Mouse (Mus musculus) adrenal gland, adult (tissue): ENCODE data around the gene Slc22a16.

Source experiments
- DNase-seq, 2 experiments: peaks; one replicate each; pipeline ENCODE4 v3.0.0; 2022 to 2023; ENCODE audit warnings: low spot score in 1 of 2; ENCODE audit not compliant: inconsistent age in 2 of 2

The Slc22a16 gene

DNA sequence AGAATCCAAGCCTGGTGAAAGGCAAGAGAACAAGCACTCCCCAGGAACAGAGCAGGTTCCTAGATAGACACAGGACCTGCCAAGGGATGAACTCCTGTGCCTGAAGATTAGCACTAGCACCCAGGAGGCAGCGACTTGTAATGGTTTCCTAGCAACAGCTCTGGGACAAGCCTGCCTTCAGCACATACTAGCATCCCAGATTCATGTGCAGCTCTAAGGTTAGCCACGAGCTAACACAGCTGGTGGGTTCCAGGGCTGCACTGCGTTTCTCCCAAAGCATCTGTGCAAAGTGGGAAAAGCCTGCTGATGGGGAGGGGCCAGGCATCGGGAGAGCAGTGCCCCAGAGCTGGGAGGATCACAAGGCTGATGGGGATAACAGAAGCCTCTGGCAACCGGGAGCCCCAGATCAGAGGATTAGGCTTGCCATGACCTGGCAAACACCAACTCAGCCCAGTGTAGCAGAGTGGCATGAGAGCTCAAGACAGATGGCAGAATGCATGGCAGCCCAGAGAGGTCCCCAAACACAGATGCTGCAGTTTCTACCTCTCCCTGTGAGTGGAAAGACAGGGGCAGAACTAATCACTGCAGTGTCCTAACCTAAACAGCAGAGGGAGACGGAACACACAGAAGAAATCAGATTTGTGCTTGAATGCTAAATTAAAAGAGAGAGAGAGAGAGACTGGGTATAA lies 34.7 kb downstream of the Slc22a16 start:
- DNase-seq = no peak

DNA sequence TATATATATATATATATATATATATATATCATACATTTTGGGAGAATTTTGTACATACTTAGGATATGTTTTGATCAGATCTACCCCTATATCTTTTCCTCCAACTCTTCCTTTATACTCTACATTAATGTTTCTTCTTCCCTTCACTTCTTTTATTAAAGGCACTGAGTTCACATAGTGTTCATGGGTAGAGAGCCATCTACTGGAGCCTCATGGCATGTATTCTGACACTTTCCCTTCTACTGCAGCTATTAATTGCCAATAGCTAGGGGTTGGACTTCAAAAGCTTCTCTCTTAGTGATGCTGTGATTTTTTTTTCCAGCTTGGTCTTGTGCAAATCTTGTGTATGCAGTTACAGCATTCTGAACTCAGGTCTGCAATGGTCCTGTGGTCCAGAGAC lies 47.8 kb downstream of the Slc22a16 start:
- DNase-seq = no peak

DNA sequence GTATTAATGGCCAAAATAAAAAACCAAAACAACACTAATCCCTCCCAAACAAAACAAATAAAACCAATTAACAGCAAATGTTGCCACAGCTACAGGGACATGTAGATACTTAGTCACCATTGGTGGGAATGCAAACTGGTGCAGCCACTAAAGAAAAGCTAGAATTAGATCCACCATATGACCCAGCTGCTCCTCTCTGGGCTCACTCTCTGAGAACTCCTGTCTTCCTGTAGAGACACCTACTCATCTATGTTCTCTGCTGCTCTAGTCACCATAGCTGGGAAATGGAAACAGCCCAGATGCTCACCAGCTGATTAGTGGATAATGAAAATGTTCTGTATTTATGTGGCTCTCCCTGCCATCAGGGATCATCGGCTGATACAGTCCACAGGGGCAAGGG lies 49.6 kb downstream of the Slc22a16 start:
- DNase-seq = no peak

DNA sequence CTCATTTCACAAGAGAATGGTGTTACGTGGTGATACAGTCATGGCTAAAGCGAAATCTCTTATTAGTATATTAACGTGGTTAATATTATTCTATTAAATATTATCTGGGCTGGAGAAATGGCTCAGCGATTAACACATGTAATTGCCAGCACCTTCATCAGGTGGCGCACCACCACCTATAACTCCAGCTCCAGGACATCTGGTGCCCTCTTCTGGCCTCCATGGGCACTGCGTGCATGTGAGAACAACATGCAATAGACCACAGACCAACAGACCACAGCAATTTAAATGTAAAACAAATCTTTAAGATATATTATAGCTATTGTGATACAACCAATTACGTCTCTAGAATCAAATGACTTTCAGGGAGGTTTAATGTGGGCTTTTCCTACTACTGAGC lies 59.0 kb downstream of the Slc22a16 start:
- peak in 1 of 2 experiments; percentile 45 for DNase-seq

DNA sequence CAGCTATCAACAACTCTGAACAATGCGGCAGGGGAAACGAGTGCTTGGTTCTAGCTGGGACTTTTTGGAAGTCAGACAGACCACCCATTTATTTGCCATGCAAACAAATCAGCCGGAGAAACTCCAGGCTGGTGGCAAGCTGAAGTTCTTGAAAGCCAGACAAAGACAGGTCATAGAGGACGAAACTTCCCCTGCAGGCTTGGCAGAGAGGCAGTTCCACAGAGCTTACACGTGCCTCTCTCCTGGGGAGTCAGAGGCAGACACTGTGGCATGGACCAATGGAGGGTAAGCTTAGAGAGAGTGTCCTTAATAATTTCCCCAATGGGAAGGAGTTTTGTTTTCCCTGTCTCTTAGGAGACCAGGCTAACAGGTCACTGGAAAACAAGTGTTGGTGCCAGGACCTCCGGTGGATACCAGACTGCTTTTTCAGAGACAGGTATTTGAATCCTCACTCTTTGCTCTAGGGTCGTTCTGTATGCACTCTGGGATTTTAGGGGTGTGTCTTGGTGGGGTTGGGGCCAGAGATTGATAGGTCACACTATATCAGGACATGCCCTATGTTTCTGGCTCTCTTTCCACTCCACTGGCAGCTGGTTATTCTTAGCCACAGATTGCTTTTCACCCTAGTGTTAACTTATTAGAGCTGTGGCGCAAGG lies 59.6 kb downstream of the Slc22a16 start, which contains the start of gene Ddo:
Gene Ddo (plus strand): TSS at position 356 of the 656 bp plus-strand sequence.
- DNase-seq = peak in 1 of 2 experiments; percentile 62

DNA sequence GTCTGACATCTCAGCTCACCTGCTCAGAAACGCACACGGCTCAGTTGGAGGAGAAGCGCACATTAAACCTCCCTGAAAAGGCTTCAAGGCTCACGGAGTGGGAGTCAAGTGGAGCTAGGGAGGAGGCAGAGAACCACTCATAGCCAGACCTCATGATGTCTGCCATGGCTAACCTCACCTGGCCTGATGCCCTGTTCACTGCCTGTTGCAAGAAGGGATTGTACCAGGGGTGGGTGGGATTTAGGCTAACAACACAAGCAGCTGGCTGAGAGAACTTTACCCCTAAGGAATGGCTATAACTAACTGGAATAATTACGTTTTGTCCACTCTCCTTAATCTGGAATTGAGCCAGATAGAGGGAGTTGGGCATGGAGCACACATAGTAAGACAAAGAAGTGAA lies 60.3 kb downstream of the Slc22a16 start:
- peak in 1 of 2 experiments; percentile 45 for DNase-seq

DNA sequence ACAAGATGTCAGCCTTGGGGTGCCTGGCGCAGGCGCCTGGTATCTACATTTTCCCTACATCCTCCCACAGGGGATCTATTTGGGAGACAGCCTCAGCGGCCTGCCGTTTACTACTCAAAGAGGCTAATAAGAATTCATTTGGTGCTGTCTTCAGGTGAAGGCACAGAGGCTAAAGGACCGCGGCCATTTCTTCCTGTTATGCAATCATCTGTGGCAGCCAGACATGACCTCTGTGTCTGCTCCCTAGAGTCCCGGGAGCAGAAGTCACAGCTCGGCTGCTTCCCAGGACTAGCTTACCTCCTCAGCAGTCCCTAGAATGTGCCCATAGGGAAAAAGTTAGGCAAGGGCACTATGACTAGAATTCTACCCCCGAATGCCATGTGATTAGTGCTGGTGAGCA lies 60.8 kb downstream of the Slc22a16 start:
- peak in 1 of 2 experiments; percentile 41 for DNase-seq

DNA sequence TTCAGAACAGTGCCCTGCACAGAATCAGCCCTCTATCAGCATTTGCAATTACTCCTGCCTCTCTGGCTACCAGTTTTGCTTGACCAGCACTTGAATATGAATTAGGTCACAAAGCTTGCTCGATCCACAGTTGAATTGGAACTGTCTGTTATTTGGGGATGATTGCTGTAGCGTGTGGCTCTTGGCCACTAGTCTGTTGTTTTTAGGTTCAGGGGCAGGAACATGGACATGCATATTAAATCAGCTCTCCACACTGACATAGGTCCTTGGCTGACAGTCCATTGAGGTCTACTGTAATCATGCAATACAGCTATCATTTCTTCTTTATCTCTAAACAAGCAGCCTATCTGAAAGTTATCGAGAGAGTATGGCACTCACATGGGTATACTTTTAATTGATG lies 62.0 kb downstream of the Slc22a16 start:
- DNase-seq = no peak

DNA sequence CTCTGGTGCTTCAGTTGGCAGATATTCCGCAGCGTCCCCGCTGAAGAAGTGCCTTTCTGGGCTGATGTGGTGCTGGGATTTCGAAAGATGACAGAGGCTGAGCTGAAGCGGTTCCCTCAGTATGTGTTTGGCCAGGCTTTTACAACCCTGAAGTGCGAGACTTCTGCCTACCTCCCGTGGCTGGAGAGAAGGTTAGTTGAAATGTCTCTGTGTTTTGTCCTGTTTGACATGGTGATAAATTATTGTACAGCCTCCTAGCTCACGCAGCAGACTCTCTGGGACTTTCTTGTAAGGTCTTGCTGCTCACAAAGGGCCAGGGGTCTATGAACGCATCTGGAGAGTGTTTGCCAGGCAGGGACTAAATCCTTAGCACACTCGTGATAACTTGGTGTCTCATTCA lies 67.2 kb downstream of the Slc22a16 start:
- DNase-seq = no peak

DNA sequence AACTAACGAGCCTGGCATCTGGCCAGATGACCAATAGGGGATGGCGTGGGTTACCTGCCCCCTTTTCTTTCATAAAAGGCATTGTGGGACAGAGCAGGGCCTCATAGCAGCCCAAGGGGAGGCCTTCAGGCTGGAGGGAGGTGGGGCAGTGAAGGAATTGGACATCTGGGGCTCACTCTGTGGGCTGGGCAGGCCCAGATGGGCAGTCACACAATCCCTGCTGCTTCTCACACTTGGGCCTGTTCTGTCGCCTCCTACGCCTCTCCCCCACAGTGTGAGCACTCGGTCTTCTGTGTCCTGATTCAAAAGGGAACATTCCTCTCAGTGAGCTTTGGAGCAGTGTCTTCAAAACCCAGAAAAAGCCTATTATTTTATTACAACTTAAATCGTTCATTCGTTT lies 68.1 kb downstream of the Slc22a16 start:
- peak in 1 of 2 experiments; percentile 22 for DNase-seq

DNA sequence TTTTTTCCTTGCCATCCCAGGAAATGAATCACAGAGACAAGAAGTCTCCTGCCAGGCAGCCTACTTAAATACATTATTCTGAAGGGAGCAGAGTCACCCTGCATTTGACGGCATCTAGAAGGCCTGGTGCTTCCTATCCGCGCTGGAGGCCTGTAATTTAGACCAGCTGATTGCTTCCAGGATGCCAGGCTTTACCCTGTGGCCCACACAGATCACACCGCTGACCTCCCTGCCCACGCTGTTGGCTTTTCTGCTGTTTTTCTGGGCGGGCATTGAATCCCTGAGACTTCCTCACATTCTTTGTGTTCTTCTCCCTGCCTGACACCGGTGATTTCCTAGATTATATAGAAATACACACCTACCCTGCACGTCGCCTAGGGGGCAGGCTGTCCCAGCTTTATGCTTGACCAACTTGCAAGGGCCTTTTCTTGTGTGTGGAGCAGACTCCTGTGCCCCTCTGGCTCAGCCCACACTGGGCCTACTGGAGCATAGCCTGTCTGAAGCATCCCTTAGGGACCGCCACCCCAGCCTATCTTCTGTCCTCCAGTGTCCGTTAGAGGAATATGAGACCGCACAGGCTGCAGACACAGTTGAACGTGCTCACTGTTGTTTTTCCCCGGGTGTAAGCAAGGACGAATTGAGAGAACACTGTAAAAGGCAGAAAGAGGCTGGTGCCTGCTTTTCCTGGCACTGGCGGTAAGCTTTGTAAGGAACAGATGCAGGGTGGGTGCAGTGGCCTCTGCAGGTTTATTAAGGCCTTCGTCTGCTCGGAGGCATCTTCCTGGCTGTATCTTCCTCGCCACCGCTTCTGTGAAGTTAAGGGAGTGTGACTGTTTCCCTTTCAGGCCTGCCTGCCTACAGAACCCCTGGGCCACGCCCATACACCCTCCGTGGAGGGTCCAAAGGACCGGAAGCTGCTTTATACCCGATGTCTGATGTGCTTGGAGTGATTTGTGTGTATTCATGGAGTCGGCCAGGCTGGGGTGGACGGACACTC lies 69.0 kb downstream of the Slc22a16 start:
- peak in 1 of 2 experiments; percentile 38 for DNase-seq

DNA sequence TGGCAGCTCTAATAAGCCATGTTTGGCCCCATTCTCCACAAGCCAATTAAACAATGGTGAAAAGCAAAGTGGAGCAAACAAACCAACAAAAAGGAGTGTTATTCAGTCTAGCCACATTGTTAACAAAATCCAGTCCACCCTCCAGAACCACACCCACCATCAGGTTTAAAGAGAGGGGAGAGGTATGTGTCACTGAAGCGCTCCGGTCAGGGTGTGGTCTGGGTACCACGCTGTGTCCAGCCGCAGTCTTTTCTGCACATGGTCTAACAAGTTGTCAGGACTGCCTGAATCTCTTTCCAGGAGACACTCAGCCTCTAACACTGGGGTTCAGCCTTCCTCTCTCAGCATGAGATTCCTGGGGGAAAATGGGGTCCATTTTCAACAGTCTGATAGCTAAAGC lies 70.3 kb downstream of the Slc22a16 start:
- no peak for DNase-seq

DNA sequence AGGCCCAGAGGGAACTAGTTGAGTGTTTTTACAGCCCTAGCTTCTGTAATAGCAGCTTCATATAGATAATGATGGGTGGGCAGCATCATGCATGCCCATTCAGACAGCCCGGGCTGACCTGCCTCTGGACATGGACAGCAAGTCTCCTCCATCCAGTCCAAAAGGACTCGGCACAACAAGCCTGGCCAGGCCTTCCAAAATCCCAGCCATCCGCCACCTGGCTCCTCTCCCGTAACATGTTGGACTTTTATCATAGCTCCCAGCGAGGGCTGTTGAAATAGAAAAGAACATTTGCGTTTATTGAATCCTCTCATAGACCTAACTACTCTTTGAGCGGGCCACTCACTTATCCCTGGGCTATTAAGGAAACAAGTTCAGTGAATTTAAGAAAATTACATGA lies 71.8 kb downstream of the Slc22a16 start:
- no peak for DNase-seq

DNA sequence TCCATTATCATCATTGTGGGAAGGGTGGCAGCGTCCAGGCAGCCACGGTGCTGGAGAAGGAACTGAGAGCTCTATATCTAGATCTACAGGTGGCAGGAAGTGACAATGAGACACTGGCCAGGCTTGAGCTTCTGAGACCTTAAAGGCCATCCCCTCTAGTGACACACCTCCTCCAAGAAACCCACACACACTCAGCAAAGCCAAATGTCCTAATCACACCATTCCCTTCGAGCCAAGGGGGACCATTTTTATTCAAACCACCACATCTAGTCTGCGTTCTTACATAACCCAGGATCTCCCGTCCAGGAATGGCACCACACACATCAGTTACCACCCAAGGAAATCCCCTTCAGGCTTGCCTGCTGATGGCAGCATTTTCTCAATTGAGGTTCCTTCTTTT lies 73.0 kb downstream of the Slc22a16 start:
- DNase-seq = no peak

DNA sequence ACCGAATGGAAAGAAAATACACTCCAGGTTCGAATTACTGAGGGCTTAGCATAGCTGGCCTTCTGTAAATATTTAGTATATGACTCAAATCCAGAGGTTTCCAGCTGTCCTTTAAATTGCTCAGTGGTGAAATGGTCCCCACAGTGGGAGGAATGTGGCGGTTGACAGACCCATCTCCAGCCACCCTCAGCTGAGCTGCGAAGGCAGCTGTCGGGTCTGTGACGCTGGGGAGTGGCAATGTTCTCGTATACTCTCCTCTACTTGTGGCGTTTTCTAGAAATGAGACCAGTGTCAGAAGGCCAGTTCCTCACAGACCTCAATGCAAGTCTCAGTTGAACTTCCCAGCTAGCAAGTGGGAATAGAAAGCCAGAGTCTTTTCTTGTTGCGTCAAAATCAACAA lies 74.3 kb downstream of the Slc22a16 start:
- DNase-seq = no peak

DNA sequence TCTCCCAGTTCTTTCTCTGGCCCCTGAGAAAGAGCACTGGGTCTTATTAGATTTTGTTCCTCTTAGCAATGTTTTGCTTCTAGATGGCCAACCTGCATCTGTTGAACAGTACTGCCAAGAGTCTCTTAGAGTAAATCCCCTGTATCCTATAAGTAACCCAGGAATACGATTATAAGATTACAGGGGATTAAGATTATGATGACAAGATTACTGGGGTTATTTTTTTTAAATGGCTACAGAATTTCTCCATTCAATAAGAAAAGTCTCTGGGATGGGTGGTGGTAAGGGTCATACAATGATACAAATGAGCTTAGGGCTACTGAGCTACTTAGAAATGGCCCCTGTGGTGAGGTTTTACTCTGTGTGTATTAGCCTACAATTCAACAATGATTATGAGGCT lies 75.2 kb downstream of the Slc22a16 start:
- no peak for DNase-seq

DNA sequence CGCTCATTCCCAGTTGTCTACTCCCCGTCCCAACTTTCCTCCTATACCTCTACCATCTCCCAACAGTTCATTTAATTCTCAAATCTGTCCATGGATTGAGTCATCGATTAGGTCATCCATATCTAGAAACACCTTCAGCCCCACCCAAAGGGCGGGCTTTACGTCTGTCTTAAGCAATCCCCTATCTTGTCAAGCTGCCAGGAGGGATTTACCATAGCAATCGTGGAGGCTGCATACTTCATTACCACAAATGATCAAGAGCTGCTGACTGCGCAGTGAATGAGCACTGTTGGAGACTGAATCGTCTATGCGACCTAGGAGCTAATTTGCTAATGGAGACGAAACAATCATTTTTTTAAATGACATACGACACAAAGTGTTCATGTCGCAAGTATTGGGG lies 78.6 kb downstream of the Slc22a16 start:
- DNase-seq = no peak

DNA sequence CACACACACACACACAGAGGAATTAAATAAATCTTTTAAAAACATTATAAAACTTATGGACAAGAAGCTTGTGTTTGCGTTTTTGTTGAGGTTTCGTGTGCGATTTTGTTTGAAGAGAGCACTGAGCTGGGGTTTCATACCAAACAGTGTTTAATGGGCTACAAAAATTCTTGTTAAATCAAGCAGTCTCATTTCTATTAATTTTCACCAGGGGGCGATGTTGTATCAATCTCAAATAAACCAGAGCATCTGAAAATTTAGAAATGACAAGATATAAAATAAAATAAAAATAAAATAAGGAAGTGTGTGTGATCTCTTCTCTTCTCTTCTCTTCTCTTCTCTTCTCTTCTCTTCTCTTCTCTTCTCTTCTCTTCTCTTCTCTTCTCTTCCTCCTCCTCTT lies 79.5 kb downstream of the Slc22a16 start:
- DNase-seq = peak in 1 of 2 experiments; percentile 59

DNA sequence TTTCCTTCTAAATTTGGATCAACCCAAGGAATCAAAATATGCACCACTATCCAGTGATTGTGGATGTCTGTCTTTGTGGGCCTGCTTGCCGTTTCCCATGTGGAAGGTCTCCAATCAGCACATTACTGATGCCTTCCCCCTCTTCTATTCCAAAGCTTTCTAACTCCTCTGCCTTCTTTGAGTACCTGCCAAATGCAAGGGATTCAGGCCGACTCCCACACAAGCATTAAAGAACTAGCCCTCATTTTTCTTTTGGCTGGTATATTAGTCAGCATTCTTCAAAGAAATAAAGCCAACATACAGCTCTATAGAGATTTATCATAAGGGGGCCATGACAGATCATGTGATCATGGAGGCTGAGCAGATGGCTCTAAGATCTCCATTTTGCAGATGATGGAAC lies 81.5 kb downstream of the Slc22a16 start:
- no peak for DNase-seq
